Mouse (Mus musculus): ENCODE results near the gene Rhox8. TPM values are rescaled to one million over a fixed set of nuclear protein-coding genes. Genes with fewer than 3 reads are reported as not detected.

Gene Rhox8
- not detected in 2 replicates for polyA plus RNA-seq (2012; rRNA removed)

GRCm38 (mm10) chrX:37878844-37879243 is at the start of gene Rhox8:
Gene Rhox8 (minus strand): TSS chrX:37878944.

GRCm38 (mm10) chrX:37901670-37902069 is 22.9 kb upstream of the Rhox8 start, which contains the start of gene Rhox9:
Gene Rhox9 (minus strand): TSS chrX:37901770.

GRCm38 (mm10) chrX:37897132-37897531 is 18.4 kb upstream of the Rhox8 start, which contains the start of gene Rhox7b:
Gene Rhox7b (minus strand): TSS chrX:37897232.

GRCm38 (mm10) chrX:37831386-37831785 is 47.4 kb downstream of the Rhox8 start, which contains the start of gene Rhox7a:
Gene Rhox7a (plus strand): TSS chrX:37831686.

GRCm38 (mm10) chrX:37826610-37827009 is 52.1 kb downstream of the Rhox8 start, which contains the start of gene Rhox6:
Gene Rhox6 (plus strand): TSS chrX:37826910.

Other genes with a start within 250 kb of the Rhox8 start
- not detected in 2 replicates for gene Rhox2g, start 235.5 kb downstream of the Rhox8 start, polyA plus RNA-seq (2012; rRNA removed)
- not detected in 2 replicates for gene Rhox4g, start 227.6 kb downstream of the Rhox8 start, polyA plus RNA-seq (2012; rRNA removed)
- gene Rhox3h, start 210.2 kb downstream of the Rhox8 start, polyA plus RNA-seq (2012; rRNA removed): not detected in 2 replicates
- gene Rhox2h, start 205.7 kb downstream of the Rhox8 start, polyA plus RNA-seq (2012; rRNA removed): not detected in 2 replicates
- gene Rhox5, start 74.1 kb downstream of the Rhox8 start, polyA plus RNA-seq (2012; rRNA removed): 1.4 TPM in 2 replicates
- 0.09 and 0.25 TPM in 2 replicates for gene Rhox6, start 52.0 kb downstream of the Rhox8 start, polyA plus RNA-seq (2012; rRNA removed)
- gene Rhox7a, start 47.3 kb downstream of the Rhox8 start, polyA plus RNA-seq (2012; rRNA removed): not detected in 2 replicates
- gene Rhox7b, start 18.3 kb upstream of the Rhox8 start, polyA plus RNA-seq (2012; rRNA removed): not detected in 2 replicates
- 0.30 TPM in 1 of 2 replicates, not detected in the other for gene Rhox9, start 22.8 kb upstream of the Rhox8 start, polyA plus RNA-seq (2012; rRNA removed)
- not detected in 2 replicates for gene Btg1-ps1, start 139.9 kb upstream of the Rhox8 start, polyA plus RNA-seq (2012; rRNA removed)
- not detected in 2 replicates for gene Btg1-ps2, start 164.2 kb upstream of the Rhox8 start, polyA plus RNA-seq (2012; rRNA removed)
- gene Rhox10, start 187.5 kb upstream of the Rhox8 start, polyA plus RNA-seq (2012; rRNA removed): not detected in 2 replicates
- gene Rhox11, start 206.2 kb upstream of the Rhox8 start, polyA plus RNA-seq (2012; rRNA removed): not detected in 2 replicates
- gene Rhox12, start 232.0 kb upstream of the Rhox8 start, polyA plus RNA-seq (2012; rRNA removed): not detected in 2 replicates
- not detected in 2 replicates for gene Rhox13, start 242.3 kb upstream of the Rhox8 start, polyA plus RNA-seq (2012; rRNA removed)